Mouse (Mus musculus): ENCODE results near the gene Dlg2. TPM values are rescaled to one million over a fixed set of nuclear protein-coding genes. Genes with fewer than 3 reads are reported as not detected.

Dlg2 gene
- polyA plus RNA-seq, 1 experiment = 4.1 TPM

GRCm38 (mm10) chr7:91934881-91935597, 1458.6 kb downstream of the Dlg2 start:
- TF ChIP-seq GATA1 (IDR thresholded peaks at IDR 0.05; ENCODE audit: borderline replicate concordance, low read length) (no peak), FLI1 (IDR thresholded peaks at IDR 0.05; ENCODE audit: low read length) (no peak)
- Histone ChIP-seq H3K4me3 (replicated peaks) (no peak overlapping the region), H3K9me3 (no peaks in the 10 kb centered on the region), H3K4me1 (no peaks in the 10 kb centered on the region), H3K27me3 (replicated peaks) (no peaks in the 10 kb centered on the region), H3K36me3 (replicated peaks; ENCODE audit: low read length) (no peaks in the 10 kb centered on the region)

- TF ChIP-seq FLI1 (IDR thresholded peaks at IDR 0.05; ENCODE audit: low read length) = no peak
- no peak for TF ChIP-seq GATA1 (IDR thresholded peaks at IDR 0.05; ENCODE audit: borderline replicate concordance, low read length)
- H3K9me3 ChIP-seq = no peaks in the 10 kb centered on the region
- H3K4me1 ChIP-seq = no peaks in the 10 kb centered on the region
- no peak overlapping the region for H3K4me3 ChIP-seq (replicated peaks)
- no peaks in the 10 kb centered on the region for H3K27me3 ChIP-seq (replicated peaks)
- no peaks in the 10 kb centered on the region for H3K36me3 ChIP-seq (replicated peaks; ENCODE audit: low read length)
Measured at GRCm38 (mm10) chr7:91936193-91936592, 1459.7 kb downstream of the Dlg2 start.

- Histone ChIP-seq H3K4me1 (no peaks in the 10 kb centered on the region), H3K27me3 (replicated peaks) (no peaks in the 10 kb centered on the region)
- TF ChIP-seq FLI1 (IDR thresholded peaks at IDR 0.05; ENCODE audit: low read length) (no peak), GATA1 (IDR thresholded peaks at IDR 0.05; ENCODE audit: borderline replicate concordance, low read length) (no peak)
Measured at GRCm38 (mm10) chr7:91943224-91943623, 1466.8 kb downstream of the Dlg2 start.

GRCm38 (mm10) chr7:91955584-91955983, 1479.1 kb downstream of the Dlg2 start:
- TF ChIP-seq FLI1 (IDR thresholded peaks at IDR 0.05; ENCODE audit: low read length) (no peak), GATA1 (IDR thresholded peaks at IDR 0.05; ENCODE audit: borderline replicate concordance, low read length) (no peak)

More at GRCm38 (mm10) chr7:91943224-91943623, 1466.8 kb downstream of the Dlg2 start:
- H3K36me3 ChIP-seq (replicated peaks; ENCODE audit: low read length) = no peaks in the 10 kb centered on the region
- no peak overlapping the region for H3K4me3 ChIP-seq (replicated peaks)
- H3K9me3 ChIP-seq = no peaks in the 10 kb centered on the region

DNA sequence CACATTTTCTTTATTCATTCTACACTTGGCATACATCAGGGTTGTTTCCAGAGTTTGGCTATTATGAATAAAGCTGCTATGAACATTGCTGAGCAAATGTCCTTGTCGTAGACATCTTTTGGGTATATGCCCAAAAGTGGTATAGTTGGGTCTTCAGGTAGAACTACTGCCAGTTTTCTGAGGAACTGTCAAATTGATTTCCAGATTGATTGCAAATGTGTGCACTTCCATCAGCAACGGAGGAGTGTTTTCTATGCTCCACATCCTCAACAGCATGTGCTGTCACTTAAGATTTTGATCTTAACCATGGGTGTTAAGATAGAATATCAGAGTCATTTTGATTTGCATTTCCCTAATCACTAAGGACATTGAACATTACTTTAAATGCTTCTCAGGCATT, 1486.5 kb downstream of the Dlg2 start:
- H3K4me1 ChIP-seq = no peaks in the 10 kb centered on the region
- peaks cover 2% of the 10 kb centered on the region for H3K36me3 ChIP-seq (replicated peaks; ENCODE audit: low read length)
- no peak overlapping the region for H3K4me3 ChIP-seq (replicated peaks)
- H3K27me3 ChIP-seq (replicated peaks) = no peaks in the 10 kb centered on the region
- no peak for TF ChIP-seq GATA1 (IDR thresholded peaks at IDR 0.05; ENCODE audit: borderline replicate concordance, low read length)
- TF ChIP-seq FLI1 (IDR thresholded peaks at IDR 0.05; ENCODE audit: low read length) = no peak
- H3K9me3 ChIP-seq = no peaks in the 10 kb centered on the region

More at GRCm38 (mm10) chr7:91955584-91955983, 1479.1 kb downstream of the Dlg2 start:
- Histone ChIP-seq H3K36me3 (replicated peaks; ENCODE audit: low read length) (no peaks in the 10 kb centered on the region), H3K27me3 (replicated peaks) (no peaks in the 10 kb centered on the region), H3K9me3 (no peaks in the 10 kb centered on the region), H3K4me1 (no peaks in the 10 kb centered on the region), H3K4me3 (replicated peaks) (no peak overlapping the region)

DNA sequence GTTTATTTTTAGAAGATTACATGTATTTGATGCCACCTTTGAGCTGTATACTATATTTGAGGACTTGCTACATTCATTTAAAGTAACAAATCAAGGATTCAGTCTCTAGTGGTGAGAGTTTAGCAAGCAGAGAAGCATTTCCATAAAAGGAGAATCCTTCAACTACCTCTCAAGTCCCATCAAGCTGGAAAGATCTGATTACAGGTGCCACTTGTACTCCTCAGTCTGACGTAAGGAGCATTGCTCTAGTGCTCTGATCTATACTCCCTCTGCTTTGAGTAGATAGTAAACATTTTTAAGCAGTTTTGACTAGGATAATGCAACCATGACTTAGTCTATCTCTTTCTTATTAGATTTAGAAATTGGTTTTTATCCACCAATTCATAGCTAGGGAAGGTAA, 1496.5 kb downstream of the Dlg2 start:
- 0 out of 2 replicates have a peak, but pooled peaks cover 5% of the 10 kb centered on the region for H3K9me3 ChIP-seq
- H3K36me3 ChIP-seq (replicated peaks; ENCODE audit: low read length) = peaks cover 2% of the 10 kb centered on the region
- no peaks in the 10 kb centered on the region for H3K27me3 ChIP-seq (replicated peaks)
- H3K4me3 ChIP-seq (replicated peaks) = no peak overlapping the region
- TF ChIP-seq GATA1 (IDR thresholded peaks at IDR 0.05; ENCODE audit: borderline replicate concordance, low read length) = no peak
- no peak for TF ChIP-seq FLI1 (IDR thresholded peaks at IDR 0.05; ENCODE audit: low read length)
- H3K4me1 ChIP-seq = no peaks in the 10 kb centered on the region

- H3K36me3 ChIP-seq (replicated peaks; ENCODE audit: low read length) = no peaks in the 10 kb centered on the region
- H3K4me3 ChIP-seq (replicated peaks) = no peak overlapping the region
- H3K4me1 ChIP-seq = no peaks in the 10 kb centered on the region
- TF ChIP-seq FLI1 (IDR thresholded peaks at IDR 0.05; ENCODE audit: low read length) (no peak), GATA1 (IDR thresholded peaks at IDR 0.05; ENCODE audit: borderline replicate concordance, low read length) (no peak)
- no peaks in the 10 kb centered on the region for H3K9me3 ChIP-seq
- H3K27me3 ChIP-seq (replicated peaks) = no peaks in the 10 kb centered on the region
Measured at GRCm38 (mm10) chr7:92003769-92004455, 1527.4 kb downstream of the Dlg2 start.

DNA sequence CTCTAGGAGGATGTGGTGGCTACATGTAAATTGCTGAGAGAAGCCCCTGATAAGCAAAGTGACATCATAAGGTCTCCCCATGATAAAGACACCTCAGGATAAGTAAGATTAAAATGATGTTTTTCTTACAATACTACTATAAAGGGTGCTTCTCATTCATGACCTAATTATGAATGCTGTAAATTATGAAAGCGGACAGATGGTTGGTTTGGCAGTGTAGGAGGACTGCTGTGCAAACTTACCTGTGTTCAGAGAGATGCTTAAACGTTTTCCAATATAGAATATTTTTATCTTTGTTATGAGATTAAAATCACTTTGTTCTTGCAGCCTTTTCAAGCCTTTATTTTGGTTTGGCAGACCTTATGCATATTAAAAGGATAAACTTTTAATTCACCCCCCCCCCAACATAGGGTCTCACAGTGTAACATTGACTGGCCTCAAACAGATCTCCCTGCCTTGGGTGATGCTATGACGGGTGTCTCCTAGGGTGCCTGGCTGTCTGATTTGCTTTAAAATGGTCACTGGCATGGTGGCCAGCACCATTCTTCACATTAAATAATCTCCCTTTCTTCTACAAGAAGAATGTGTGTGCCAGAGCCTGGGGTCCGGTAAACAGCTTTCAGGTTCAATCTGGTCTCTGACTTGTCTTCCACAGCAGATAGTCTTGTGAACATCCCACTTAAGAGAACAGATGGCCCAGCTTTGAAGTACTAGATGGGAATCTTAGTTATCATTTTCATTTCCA, 1529.4 kb downstream of the Dlg2 start:
- no peaks in the 10 kb centered on the region for H3K36me3 ChIP-seq (replicated peaks; ENCODE audit: low read length)
- H3K4me1 ChIP-seq = no peaks in the 10 kb centered on the region
- no peak for TF ChIP-seq GATA1 (IDR thresholded peaks at IDR 0.05; ENCODE audit: borderline replicate concordance, low read length)
- no peak for TF ChIP-seq FLI1 (IDR thresholded peaks at IDR 0.05; ENCODE audit: low read length)
- H3K4me3 ChIP-seq (replicated peaks) = no peak overlapping the region
- H3K27me3 ChIP-seq (replicated peaks) = no peaks in the 10 kb centered on the region
- no peaks in the 10 kb centered on the region for H3K9me3 ChIP-seq

- H3K4me1 ChIP-seq = no peaks in the 10 kb centered on the region
- TF ChIP-seq GATA1 (IDR thresholded peaks at IDR 0.05; ENCODE audit: borderline replicate concordance, low read length) = no peak
- TF ChIP-seq FLI1 (IDR thresholded peaks at IDR 0.05; ENCODE audit: low read length) = no peak
- no peaks in the 10 kb centered on the region for H3K36me3 ChIP-seq (replicated peaks; ENCODE audit: low read length)
- no peaks in the 10 kb centered on the region for H3K27me3 ChIP-seq (replicated peaks)
- H3K4me3 ChIP-seq (replicated peaks) = no peak overlapping the region
- H3K9me3 ChIP-seq = no peaks in the 10 kb centered on the region
Measured at GRCm38 (mm10) chr7:92008702-92009101, 1532.2 kb downstream of the Dlg2 start.
